Mouse (Mus musculus): Measurements from ENCODE around the gene Mta3.

DNA sequence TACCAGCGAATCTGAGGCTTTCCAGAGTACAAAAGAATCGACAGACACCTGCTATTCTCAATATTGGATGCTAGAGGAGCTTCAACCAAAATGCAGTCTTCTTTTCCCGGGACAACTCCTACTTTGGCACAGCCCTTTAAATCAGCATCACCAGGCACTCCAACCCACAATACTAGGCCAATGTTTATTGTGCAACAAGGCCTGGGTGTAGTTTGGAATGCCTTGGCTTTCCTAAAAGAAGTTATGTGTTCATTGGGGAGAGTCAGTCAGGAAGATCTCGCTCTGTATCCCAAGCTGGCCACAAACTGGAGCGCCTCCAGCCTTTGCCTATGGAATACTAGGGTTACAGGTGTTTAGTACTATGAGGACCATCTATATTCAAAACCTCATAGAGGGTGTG, 1.5 kb upstream of the Mta3 start:
- TF ChIP-seq MAX (IDR thresholded peaks at IDR 0.05) (no peak), CTCF (IDR thresholded peaks at IDR 0.05; ENCODE audit: control insufficient read depth, insufficient read depth, insufficient read length) (no peak), MYOG (IDR thresholded peaks at IDR 0.05; ENCODE audit: control insufficient read depth, extremely low read depth, insufficient read length) (no peak), USF1 (IDR thresholded peaks at IDR 0.05; ENCODE audit: low read depth) (no peak), MYOD1 (IDR thresholded peaks at IDR 0.05; ENCODE audit: control insufficient read depth, insufficient read length, low read depth) (no peak)

Measured in C2C12 (cell line).